Mouse (Mus musculus) E14TG2a.4 (cell line): ENCODE results near the gene Olfr764-ps1.
"Not testable (repeated sequence)": the region's sequence is repeated elsewhere in the genome, so short reads cannot be mapped to it uniquely, and the experiment has no call there.

ENCODE experiments used
- CTCF ChIP-seq: conservative IDR thresholded peaks from 2 replicates; pipeline ENCODE4 v1.5.1; 2014; ENCODE audit warnings: low read length
- NANOG ChIP-seq: IDR thresholded peaks from 2 replicates; pipeline ENCODE4 v1.6.1; 2014; ENCODE audit warnings: borderline replicate concordance, low read length, mixed read lengths
- POU5F1 ChIP-seq: IDR thresholded peaks from 2 replicates; pipeline ENCODE4 v1.6.1; 2014; ENCODE audit warnings: low read length, borderline replicate concordance

GRCm38 (mm10) chr10:129011511-129011910, 28.2 kb downstream of the Olfr764-ps1 start:
- TF ChIP-seq CTCF, NANOG, POU5F1: not testable (repeated sequence)
